Mouse (Mus musculus): Measurements from ENCODE around the gene Epha10.

DNA sequence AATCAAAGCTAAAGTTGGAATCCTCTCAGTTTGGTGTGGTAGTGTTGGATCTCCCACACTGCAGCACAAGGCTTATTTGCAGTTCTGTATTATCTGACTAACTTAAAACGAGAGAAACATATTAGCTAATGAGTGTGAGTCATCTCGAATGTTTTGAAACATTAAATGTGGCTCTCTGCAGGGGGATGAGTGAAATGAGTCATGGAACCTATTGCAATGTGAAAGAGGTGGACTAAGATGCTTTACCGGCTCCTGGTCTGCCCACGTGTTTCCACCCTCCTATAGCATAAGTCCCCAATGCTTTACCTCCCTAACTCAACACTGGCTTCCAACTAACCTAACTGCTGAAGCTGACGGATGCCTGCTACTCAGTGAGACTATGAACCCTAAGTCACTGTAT lies 47.4 kb downstream of the Epha10 start:
- no peak for TF ChIP-seq CTCF (IDR thresholded peaks at IDR 0.05; ENCODE audit: low read depth, low read length)
- TF ChIP-seq POLR2A (IDR thresholded peaks at IDR 0.05; ENCODE audit: extremely low read depth, insufficient read depth, low read length): no peak
